Mouse (Mus musculus) brain, embryonic 14.5 days (tissue): Measurements from ENCODE around the gene St6galnac5. TPM values are rescaled to one million over a fixed set of nuclear protein-coding genes. Genes with fewer than 3 reads are reported as not detected.

Source experiments
- DNase-seq: peaks from one replicate; pipeline ENCODE4 v3.0.0-alpha.2; 2011; ENCODE audit warnings: low read depth
- CTCF ChIP-seq: fragments of 200-500 bp; IDR thresholded peaks from 2 replicates; pipeline ENCODE4 v1.5.1; 2012; ENCODE audit warnings: inconsistent platforms, mild to moderate bottlenecking, moderate library complexity, borderline replicate concordance; ENCODE audit not compliant: insufficient read depth, insufficient read length; ENCODE audit errors: extremely low read depth
- POLR2A ChIP-seq: fragments of 200-500 bp; IDR thresholded peaks from 2 replicates; pipeline ENCODE4 v1.6.1; 2012; ENCODE audit warnings: mild to moderate bottlenecking, inconsistent platforms, borderline replicate concordance; ENCODE audit not compliant: poor library complexity, insufficient read depth, insufficient read length, severe bottlenecking; ENCODE audit errors: extremely low read depth
- polyA plus RNA-seq: library from polyadenylated mRNA; depleted of rRNA; stranded (reverse); fragments of >200 nt; gene quantifications from 2 replicates; pipeline ENCODE4 v1.2.3, GENCODE M21; 2012

Gene St6galnac5
- polyA plus RNA-seq, 1 experiment: 24.4 TPM

DNA sequence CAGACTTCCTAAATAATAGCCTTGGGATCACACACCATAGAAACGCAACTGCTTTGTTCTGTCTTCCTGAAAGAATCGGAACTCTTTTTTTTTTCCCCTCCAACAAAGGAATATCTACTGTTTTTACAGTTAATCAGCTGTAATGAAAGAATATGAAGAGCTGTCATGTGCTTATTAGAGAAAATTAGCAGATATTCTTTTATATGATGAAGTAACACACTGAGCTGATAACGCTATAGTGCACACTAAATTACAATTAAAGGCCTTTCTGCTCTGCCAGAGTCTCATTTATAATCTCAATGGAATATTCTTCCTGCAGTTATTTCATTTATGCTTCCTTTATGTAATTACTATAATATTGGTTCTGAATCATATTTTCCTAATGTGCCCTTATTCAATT lies 139.4 kb downstream of the St6galnac5 start:
- TF ChIP-seq CTCF (no peak), POLR2A (no peak)
- peak; percentile 33 for DNase-seq

DNA sequence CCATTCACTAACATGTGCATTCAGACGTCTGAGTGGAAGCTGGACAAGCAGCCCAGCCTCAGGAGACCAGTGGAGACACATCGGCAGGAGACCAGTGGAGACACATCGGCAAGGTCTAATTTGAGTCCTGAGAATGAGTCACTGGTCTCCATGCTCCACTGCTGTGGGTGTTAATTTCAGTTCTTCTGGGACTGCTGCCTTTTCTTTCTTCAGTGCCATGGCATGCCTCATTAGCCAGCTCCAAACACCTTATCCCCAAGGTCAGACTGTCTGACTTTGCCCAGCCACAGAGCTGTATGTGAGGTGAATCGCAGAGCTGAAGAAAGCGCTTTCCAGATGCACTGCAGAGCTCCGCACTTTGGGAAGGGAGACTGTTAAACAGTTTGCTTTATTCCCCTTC lies 140.8 kb downstream of the St6galnac5 start:
- TF ChIP-seq CTCF: no peak
- no peak for TF ChIP-seq POLR2A
- DNase-seq: peak; percentile 17

DNA sequence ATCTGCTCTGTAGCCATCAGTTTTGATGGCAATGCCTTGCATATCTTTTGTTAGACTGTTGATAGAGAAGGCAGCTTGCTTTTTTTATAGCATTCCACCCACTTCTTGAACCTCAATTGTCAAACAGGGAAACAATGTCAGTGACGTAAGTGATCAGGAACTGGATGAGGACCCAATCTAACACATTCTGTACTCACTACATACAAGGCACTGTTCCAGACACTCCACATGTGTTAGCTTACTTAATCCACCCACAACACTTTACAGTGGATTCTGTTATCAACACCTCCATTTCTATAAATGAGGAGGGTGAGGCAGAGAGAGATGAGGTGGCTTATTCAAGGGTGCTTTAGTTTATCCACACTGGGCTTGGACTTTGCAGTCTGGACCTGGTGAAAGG lies 144.1 kb downstream of the St6galnac5 start:
- TF ChIP-seq CTCF (no peak), POLR2A (no peak)
- DNase-seq: peak; percentile 30

DNA sequence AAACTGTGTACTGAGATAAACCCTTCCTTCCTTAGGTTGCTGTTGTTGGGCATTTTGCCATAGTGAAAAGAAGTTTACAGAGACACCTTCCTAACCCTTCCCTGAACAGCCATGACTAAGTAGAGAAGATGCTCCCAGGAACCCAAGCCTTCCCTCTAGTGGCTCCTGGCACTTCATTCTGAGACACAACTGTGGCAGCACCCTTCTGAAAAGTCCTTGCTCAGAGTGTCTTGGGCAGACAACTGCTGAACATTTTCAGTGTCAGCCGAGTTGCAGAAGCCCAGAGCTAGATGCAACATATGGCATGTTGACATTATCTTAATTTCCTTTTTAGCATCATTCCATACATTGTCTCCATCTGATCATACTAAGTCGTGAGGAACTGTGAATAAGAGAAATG lies 144.6 kb downstream of the St6galnac5 start:
- DNase-seq: no peak
- TF ChIP-seq POLR2A: no peak
- no peak for TF ChIP-seq CTCF

DNA sequence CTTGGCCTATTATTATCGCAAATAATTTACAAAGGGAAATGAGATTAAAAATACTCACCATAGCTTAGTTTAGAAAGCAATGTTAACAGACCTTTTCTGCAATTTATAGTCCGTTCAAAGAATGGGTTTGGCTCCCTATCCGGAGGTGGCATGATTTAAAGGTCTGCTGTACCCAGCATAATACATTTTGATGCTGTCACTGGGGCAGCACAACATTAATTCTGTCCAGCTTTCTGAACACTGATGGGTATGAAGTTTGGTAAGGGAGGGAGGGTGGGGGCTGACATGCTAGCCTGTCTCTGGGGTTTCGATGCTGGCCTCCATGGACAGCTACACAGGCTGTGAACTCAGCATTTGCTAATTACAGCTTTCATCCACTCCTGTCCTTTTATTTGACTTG lies 149.6 kb downstream of the St6galnac5 start:
- no peak for DNase-seq
- TF ChIP-seq CTCF (no peak), POLR2A (no peak)

GRCm38 (mm10) chr3:152831974-152832373 lies 150.1 kb downstream of the St6galnac5 start:
- no peak for TF ChIP-seq CTCF
- no peak for TF ChIP-seq POLR2A
- no peak for DNase-seq

GRCm38 (mm10) chr3:152831377-152831776 lies 150.7 kb downstream of the St6galnac5 start:
- TF ChIP-seq POLR2A (no peak), CTCF (no peak)
- peak; percentile 50 for DNase-seq

- no peak for TF ChIP-seq CTCF
- no peak for TF ChIP-seq POLR2A
- DNase-seq: peak; percentile 48
Measured at GRCm38 (mm10) chr3:152821202-152821601, 160.8 kb downstream of the St6galnac5 start.

DNA sequence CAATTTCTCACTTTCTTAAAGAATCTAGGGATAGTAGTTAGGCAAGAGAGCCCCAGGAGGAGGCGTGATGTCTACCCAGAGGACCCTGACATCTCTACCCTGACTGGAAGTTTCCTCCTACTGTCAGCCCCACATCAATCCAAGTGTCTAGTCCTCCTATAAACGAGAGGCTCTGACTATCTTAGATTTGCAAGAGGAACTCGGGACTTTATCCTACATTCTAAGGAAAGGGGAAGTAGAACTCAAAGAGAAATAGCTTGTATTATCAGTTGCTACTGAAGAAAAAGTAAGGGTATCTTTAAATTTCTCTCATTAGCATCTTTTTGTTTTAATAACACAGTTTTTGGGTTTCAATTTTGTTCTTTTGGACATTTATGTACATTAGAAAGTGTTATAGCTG lies 161.6 kb downstream of the St6galnac5 start:
- TF ChIP-seq POLR2A (no peak), CTCF (no peak)
- no peak for DNase-seq

DNA sequence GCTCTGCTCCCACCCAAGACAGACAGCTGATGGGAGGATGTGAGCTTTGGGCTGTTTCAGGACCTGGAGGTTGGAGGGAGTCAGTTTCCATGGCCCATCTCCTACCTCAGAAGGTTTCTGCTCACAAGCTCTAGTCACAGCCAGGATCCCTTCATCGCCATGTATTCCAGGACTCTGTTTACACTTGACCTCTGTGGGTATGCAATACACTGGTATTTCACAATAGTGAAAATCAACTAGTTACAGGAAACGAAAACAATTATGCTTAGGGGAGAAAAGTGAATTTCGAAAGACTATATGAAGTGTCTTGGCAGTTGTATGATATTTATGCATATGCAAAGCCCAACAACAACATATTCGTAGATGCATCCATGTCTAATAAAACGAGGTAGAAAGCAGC lies 166.9 kb downstream of the St6galnac5 start:
- no peak for DNase-seq
- TF ChIP-seq CTCF (no peak), POLR2A (no peak)

- TF ChIP-seq CTCF (no peak), POLR2A (no peak)
- DNase-seq: no peak
Measured at GRCm38 (mm10) chr3:152813905-152814304, 168.1 kb downstream of the St6galnac5 start.

GRCm38 (mm10) chr3:152799738-152800431 lies 182.2 kb downstream of the St6galnac5 start:
- peak; percentile 36; the same call in 1 of the 2 replicates for TF ChIP-seq CTCF
- no peak for TF ChIP-seq POLR2A
- peak; percentile 23 for DNase-seq
